Mouse (Mus musculus) limb, embryonic 10.5 days (tissue): ENCODE measurements around the gene Tshz3. TPM values are rescaled to one million over a fixed set of nuclear protein-coding genes. Genes with fewer than 3 reads are reported as not detected.

Experiments used
- DNase-seq: peaks from one replicate; pipeline ENCODE4 v3.0.0-alpha.2; 2017; ENCODE audit warnings: low spot score
- H3K27ac ChIP-seq: fragments of 300-500 bp; sonication (generic); 2 replicates; pipeline ENCODE4 v1.5.1; 2016; ENCODE audit warnings: mild to moderate bottlenecking
- H3K27me3 ChIP-seq: fragments of 300-500 bp; sonication (generic); 2 replicates; pipeline ENCODE4 v1.6.1; 2016; ENCODE audit warnings: low read depth, mild to moderate bottlenecking; ENCODE audit not compliant: poor library complexity, severe bottlenecking
- H3K36me3 ChIP-seq: fragments of 300-500 bp; sonication (generic); 2 replicates; pipeline ENCODE4 v1.6.1; 2016; ENCODE audit warnings: mild to moderate bottlenecking, moderate library complexity
- H3K4me1 ChIP-seq: fragments of 300-500 bp; sonication (generic); 2 replicates; pipeline ENCODE4 v1.6.1; 2016
- H3K4me3 ChIP-seq: fragments of 300-500 bp; sonication (generic); 2 replicates; pipeline ENCODE4 v1.5.1; 2016; ENCODE audit warnings: mild to moderate bottlenecking, moderate library complexity
- H3K9me3 ChIP-seq: fragments of 300-500 bp; sonication (generic); replicated peaks from 2 replicates; pipeline ENCODE4 v1.6.1; 2016; ENCODE audit warnings: mild to moderate bottlenecking
- WGBS: fragments of 180-500 bp; shearing (Covaris S2); methylation state at CpG from one replicate; pipeline ENCODE4 v1.1.7; 2016; 5-methylcytosine and 5-hydroxymethylcytosine counted together
- polyA plus RNA-seq: library from polyadenylated mRNA; unstranded; fragments of >200 nt; fragmentation: Nextera tagmentation; extraction: Ambion mirVana; gene quantifications from 2 replicates; pipeline ENCODE4 v1.2.1, GENCODE M21; 2016

Gene Tshz3
- polyA plus RNA-seq, 1 experiment from 2014 or later = 10.6 TPM

DNA sequence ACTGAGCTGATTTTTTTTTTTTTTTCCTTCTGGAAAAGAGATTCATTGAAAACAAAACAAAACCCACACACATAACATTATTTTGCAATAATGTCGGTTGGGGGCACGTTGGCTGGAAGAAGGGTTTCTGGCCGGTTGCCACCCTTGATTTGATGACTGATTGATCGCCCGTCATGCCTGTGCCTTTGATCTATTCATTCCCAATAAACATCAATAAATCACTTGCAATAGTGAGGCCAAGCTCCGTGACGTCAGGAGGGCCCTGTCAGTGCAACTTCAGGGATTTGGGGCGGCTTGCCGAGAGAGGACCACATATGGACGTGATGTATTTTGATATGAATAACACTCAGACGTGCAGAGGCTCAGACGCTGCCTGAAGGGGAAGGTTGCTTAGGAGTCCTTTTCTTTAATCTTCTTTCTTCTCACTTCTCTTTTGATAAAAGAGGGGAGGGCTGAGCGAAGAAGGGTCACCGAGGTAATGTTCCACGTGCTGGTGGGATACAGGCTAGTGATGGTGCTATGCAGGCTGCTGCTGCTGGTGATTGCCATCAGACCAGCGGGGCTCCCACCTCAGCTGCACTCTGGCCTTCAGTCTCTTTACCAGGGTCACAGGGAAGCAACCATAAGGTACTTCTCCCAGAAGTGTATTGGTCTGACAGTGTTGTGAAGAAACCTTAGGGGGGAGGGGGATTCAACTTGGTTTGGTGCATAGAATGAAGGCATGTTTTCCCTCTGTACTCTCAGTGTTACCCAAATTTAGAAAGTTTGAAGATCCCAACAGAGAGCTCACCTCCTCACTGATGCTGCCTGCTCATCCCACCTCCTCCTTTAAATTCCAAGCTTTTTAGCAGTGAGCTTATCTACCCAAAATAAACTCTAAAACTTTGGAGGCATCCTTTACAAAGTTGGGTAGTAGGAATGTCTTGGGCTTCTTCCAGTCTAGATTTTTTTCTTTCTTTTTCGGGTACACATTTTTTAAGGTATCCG lies 1.4 kb downstream of the Tshz3 start:
- DNase-seq = peak; percentile 64
- peaks cover 71% of the 10 kb centered on the region for H3K4me1 ChIP-seq
- WGBS = 9% methylated on average over 18 of the region's 18 CpGs
- no peaks in the 10 kb centered on the region for H3K9me3 ChIP-seq
- peak overlapping the region; percentile 87 for H3K4me3 ChIP-seq
- no peak overlapping the region for H3K27ac ChIP-seq
- peaks cover 19% of the 10 kb centered on the region for H3K27me3 ChIP-seq
- peaks cover 10% of the 10 kb centered on the region for H3K36me3 ChIP-seq

DNA sequence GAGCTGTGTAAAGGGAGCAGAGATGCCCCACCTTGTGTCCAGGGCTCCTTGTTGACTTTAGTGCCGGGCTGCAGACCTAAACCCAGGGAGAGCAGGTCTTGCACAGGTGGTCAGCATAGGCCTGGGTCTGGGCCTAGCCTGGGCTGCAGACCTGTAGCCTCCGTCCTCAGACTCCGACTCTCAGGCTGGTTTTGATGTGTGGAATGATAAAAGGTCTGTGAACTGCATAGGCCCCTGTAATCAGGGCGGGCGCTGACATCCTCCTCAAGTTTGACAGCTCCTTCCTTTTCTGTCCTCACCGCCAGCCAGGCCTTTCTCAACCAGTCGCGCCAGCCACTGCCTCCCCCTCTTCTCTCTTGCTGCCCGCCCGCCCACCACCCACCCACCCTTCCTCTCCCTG lies 8.7 kb downstream of the Tshz3 start:
- Histone ChIP-seq H3K27me3 (peaks cover 3% of the 10 kb centered on the region; the same call in 1 of the 2 replicates), H3K36me3 (peaks cover 10% of the 10 kb centered on the region), H3K4me3 (peak overlapping the region; percentile 36), H3K9me3 (no peaks in the 10 kb centered on the region), H3K4me1 (peaks cover 81% of the 10 kb centered on the region), H3K27ac (peak overlapping the region; percentile 81)
- 5% methylated on average over 6 of the region's 10 CpGs for WGBS
- DNase-seq = peak; percentile 72

DNA sequence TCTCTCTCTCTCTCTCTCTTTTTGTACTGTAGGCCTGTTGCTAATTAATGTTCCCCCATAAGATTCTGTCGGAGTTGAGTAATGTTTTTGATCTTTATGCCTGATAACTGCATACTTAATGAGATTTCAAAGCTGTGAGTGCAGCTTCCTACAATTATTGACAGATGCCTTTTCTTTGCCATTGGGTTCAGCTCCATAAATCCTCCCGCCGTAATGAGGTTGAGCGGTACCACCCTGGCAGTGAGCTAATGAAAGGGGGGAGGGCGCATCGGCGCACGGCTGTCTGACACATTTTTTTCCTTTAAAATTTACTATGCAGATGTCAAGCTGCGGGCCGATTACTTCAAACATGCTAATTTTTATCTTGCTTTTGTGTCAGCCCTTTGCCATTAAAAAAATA lies 9.3 kb downstream of the Tshz3 start:
- Histone ChIP-seq H3K36me3 (peaks cover 7% of the 10 kb centered on the region), H3K4me3 (peak overlapping the region; percentile 36), H3K27me3 (no peaks in the 10 kb centered on the region), H3K27ac (peak overlapping the region; percentile 81), H3K4me1 (peaks cover 79% of the 10 kb centered on the region), H3K9me3 (no peaks in the 10 kb centered on the region)
- DNase-seq = peak; percentile 73
- 11% methylated on average over 10 of the region's 10 CpGs for WGBS

DNA sequence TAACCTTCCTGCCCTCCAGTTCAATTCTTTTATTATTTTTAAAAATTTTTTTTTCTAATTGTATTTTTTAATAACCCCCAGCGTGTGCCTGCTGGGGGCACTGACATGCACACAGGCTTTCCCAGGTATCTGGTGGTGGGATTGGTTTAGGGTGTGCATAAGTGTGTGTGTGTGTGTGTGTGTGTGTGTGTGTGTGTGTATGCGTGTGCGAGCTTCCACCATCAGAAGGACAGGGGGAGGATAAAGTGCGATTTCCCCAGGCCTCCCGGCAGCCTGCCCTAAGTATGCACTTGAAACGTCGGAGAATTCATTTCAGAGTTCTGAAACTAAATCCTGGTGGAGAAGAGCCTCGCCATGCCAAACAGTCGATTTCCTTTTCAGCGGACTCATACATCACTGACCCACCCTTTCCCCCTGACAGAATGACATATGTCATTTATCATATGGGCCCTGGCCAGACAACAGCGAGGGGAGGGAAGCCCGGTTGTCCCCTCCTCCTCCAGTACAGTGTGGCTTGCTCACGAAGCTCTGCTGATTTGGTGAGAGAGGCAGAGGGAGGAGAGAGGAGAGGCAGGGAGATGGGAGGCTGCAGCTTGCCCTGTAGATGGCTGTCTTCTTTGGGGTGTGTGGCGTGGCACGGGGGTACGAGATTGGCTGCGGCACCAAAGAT lies 9.9 kb downstream of the Tshz3 start:
- Histone ChIP-seq H3K9me3 (no peaks in the 10 kb centered on the region), H3K4me3 (peak overlapping the region; percentile 36), H3K27ac (peak overlapping the region; percentile 75), H3K36me3 (peaks cover 2% of the 10 kb centered on the region; the same call in 1 of the 2 replicates), H3K27me3 (no peaks in the 10 kb centered on the region), H3K4me1 (peaks cover 75% of the 10 kb centered on the region)
- DNase-seq = no peak
- 19% methylated on average over 17 of the region's 17 CpGs for WGBS

DNA sequence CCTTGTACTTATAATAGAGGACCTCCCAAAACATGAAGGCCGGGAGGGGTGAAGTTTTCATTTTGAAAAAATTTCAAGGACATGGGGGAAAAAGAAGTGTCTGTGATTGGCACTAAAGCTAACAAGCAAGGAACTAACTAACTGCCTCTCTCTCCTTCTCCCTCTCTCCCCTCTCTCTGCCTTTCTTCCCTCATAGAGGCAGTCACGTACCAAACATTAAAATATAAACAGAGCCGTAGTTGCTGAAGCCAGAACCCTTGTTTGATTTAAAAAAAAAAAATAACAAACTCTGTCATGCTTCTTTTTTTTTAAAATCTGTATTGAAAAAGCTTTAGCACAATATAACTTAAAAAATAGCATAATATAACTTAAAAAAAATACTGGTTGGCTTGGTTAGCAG lies 10.9 kb downstream of the Tshz3 start:
- Histone ChIP-seq H3K9me3 (no peaks in the 10 kb centered on the region), H3K27me3 (no peaks in the 10 kb centered on the region), H3K4me3 (0 out of 2 replicates have a peak overlapping the region, but pooled peaks have one; percentile 36), H3K36me3 (no peaks in the 10 kb centered on the region; the same call in 1 of the 2 replicates), H3K4me1 (peaks cover 76% of the 10 kb centered on the region), H3K27ac (peak overlapping the region; percentile 75)
- WGBS = 50% methylated on average over 3 of the region's 3 CpGs
- no peak for DNase-seq

DNA sequence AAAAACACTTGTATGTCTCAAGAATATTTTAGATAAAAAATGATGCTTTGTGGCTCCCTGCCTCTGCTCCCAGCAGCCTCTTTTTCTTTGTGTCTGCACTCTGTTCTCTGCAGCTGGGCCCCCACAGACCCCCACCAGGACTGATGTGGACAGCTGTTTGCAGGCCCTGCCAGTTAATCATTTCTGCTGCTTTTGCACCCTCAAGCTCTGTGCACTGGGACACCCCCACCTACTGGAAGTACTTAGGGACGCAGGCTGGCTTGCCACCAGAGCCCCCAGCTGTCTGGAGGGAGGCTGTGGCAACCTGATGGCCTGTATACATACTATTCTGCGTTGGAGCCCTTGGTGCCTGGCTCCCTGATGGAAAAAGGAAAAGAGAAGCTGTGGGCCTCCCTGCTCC lies 11.3 kb downstream of the Tshz3 start:
- peak; percentile 79 for DNase-seq
- peaks cover 76% of the 10 kb centered on the region for H3K4me1 ChIP-seq
- H3K4me3 ChIP-seq = no peak overlapping the region
- H3K27me3 ChIP-seq = no peaks in the 10 kb centered on the region
- peak overlapping the region; percentile 75 for H3K27ac ChIP-seq
- 9% methylated on average over 2 of the region's 2 CpGs for WGBS
- H3K36me3 ChIP-seq = no peaks in the 10 kb centered on the region; the same call in 1 of the 2 replicates
- no peaks in the 10 kb centered on the region for H3K9me3 ChIP-seq

DNA sequence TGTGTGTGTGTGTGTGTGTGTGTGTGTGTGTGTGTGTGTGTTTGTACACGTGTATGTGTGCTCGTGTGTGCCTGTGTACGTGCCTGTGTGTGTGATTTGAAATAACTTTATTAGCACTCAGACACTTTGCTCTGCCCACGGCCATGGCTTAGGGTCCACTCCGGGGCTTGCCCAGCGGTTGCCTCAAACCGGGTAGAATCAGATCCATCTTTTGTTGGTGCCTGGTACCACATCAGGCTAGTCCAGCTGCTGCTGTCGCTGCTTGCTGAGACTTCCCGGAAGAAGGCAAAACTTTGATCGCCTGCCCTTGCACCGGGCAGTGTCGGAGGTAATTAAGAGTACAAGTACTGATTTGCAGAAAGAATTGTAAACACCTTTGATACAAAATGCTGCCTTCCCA lies 12.1 kb downstream of the Tshz3 start:
- DNase-seq = no peak
- H3K4me1 ChIP-seq = peaks cover 74% of the 10 kb centered on the region
- WGBS = 20% methylated on average over 12 of the region's 12 CpGs

DNA sequence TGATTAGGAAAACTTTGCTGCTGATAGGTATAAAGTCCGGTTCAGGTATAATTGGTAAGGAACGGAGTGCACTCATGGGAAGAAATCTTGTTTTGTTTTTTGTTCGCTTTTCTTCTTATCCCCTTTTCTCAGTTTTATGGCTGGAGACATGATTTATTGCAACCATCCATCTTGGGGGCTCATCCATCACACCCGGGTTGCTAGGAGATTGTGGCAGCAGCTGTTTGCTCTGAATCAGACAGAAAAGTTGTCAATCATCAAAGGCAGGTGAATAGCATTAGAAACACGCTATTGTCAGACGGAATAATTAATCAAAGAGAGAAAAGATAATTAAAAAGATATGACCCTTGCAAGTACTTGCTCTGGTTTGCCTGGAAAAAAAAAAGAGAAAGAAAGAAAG lies 12.5 kb downstream of the Tshz3 start:
- Histone ChIP-seq H3K4me1 (peaks cover 70% of the 10 kb centered on the region), H3K9me3 (no peaks in the 10 kb centered on the region), H3K4me3 (peak overlapping the region; percentile 28; the same call in 1 of the 2 replicates), H3K27me3 (no peaks in the 10 kb centered on the region), H3K27ac (no peak overlapping the region), H3K36me3 (no peaks in the 10 kb centered on the region; the same call in 1 of the 2 replicates)
- WGBS = 17% methylated on average over 6 of the region's 6 CpGs
- DNase-seq = no peak

More for the DNA sequence above, 12.1 kb downstream of the Tshz3 start:
- Histone ChIP-seq H3K4me3 (peak overlapping the region; percentile 28), H3K9me3 (no peaks in the 10 kb centered on the region), H3K27me3 (no peaks in the 10 kb centered on the region), H3K27ac (peak overlapping the region; percentile 75), H3K36me3 (no peaks in the 10 kb centered on the region; the same call in 1 of the 2 replicates)

DNA sequence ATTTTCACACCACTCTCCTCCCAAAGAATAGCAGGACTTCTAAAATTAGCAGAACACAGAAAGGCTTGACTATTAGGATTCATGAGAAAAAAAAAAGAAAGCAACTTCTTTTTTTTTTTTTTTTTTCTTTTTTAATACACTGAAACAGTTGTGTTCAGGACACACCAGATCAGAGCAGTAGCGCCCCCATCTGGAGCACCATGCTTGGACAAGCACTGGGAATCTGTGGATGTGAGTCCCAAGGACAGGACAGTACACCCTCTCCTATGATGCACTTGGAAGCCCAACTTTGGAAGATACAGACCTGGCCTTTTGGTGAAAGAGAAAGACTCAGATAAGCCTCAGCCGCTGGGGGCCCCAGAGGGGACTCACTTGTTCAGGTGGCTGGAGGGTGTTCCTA lies 13.8 kb downstream of the Tshz3 start:
- Histone ChIP-seq H3K27me3 (no peaks in the 10 kb centered on the region), H3K4me3 (no peak overlapping the region), H3K36me3 (peaks cover 5% of the 10 kb centered on the region), H3K9me3 (no peaks in the 10 kb centered on the region), H3K27ac (no peak overlapping the region), H3K4me1 (peaks cover 58% of the 10 kb centered on the region)
- WGBS = 70% methylated on average over 2 of the region's 2 CpGs
- DNase-seq = no peak

DNA sequence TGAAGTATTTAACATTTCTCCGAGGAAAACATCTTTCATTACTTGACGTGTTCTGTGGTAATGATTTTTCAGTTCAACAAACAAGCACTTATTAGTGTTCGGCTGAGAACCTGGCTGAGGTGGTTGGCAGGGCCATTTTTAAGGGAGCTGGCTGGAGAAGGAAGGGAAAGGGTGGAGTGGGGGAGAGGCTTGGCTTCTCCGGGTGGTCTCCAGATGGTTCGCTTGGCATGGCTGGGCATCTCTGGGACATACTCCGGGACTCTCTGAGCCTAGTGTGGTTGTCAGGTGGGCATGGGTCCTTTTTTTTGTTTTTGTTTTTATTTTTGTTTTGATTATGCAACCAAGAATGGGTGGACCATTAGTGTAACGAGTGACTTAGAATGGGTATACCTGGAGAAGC lies 16.4 kb downstream of the Tshz3 start:
- Histone ChIP-seq H3K9me3 (no peaks in the 10 kb centered on the region), H3K27ac (0 out of 2 replicates have a peak overlapping the region, but pooled peaks have one; percentile 3), H3K4me3 (no peak overlapping the region), H3K4me1 (peaks cover 51% of the 10 kb centered on the region), H3K27me3 (no peaks in the 10 kb centered on the region), H3K36me3 (peaks cover 5% of the 10 kb centered on the region)
- 87% methylated on average over 7 of the region's 7 CpGs for WGBS
- no peak for DNase-seq

DNA sequence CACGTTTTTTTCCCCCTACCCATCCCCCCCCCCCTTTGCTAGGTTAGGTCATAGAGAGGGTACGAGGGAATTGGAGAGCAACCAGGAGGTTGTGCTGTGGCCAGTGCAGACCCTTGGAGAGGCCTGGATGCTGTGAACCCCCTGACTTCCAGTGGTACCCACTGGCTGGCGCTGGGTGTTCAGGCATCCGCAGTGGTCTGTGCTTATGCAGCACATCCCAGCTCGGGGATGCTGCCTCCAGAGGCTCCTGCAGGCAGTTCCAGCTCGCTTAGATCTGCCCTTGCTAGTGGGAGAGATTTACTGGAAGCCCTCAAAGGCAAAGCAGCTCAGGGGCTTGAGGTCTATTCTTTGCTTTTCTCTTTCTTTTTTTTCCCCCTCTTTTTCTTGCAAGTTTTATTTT lies 19.3 kb downstream of the Tshz3 start:
- no peak for DNase-seq
- Histone ChIP-seq H3K27ac (no peak overlapping the region), H3K27me3 (no peaks in the 10 kb centered on the region), H3K36me3 (peaks cover 5% of the 10 kb centered on the region), H3K9me3 (no peaks in the 10 kb centered on the region), H3K4me3 (no peak overlapping the region), H3K4me1 (peaks cover 48% of the 10 kb centered on the region)
- WGBS = 41% methylated on average over 6 of the region's 6 CpGs

DNA sequence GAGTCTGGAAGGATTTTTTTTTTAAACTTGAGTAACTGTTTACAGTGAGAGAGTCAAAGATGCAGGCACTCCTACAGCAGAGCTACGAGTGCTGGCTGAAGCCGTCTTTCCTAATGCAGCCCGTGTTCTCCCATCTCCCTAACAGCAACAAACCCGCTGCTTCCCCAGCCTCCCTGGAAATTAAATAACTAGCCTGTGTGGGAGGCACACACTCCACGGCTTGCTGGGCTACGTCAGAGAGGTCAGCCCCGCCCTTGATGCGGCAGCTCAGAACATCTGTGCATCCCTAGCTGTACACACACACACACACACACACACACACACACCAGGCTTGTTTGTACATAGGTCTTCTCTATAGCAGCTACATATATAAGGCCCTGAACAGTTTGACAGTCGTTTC lies 22.9 kb downstream of the Tshz3 start:
- no peak for DNase-seq
- no peak overlapping the region for H3K4me3 ChIP-seq
- H3K9me3 ChIP-seq = no peaks in the 10 kb centered on the region
- H3K36me3 ChIP-seq = peaks cover 5% of the 10 kb centered on the region; the same call in 1 of the 2 replicates
- 55% methylated on average over 9 of the region's 9 CpGs for WGBS
- peaks cover 51% of the 10 kb centered on the region for H3K4me1 ChIP-seq
- no peak overlapping the region for H3K27ac ChIP-seq
- no peaks in the 10 kb centered on the region for H3K27me3 ChIP-seq
